Mouse (Mus musculus): ENCODE data around the gene Elovl5. TPM values are rescaled to one million over a fixed set of nuclear protein-coding genes. Genes with fewer than 3 reads are reported as not detected.

Gene Elovl5
- polyA plus RNA-seq, 1 experiment, result 45.1 TPM

DNA sequence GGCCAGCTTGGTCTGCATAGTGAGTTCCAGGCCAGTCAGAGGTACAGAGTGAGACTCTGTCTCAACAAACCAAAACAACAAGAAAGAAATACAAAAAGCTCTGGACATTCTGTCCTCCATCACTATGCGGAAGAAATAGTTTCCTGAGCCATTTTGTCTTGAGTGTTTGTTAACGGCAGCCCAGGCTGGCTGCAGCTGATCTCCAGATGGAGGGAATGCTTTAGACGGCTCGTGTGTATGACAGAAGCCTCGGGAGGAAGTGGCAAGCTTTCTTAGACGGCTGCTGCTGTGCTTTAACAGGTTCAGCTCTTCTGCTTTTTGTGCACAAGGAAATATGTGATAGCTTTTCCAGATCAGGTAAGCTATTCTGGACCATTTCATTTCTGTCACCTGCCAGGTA, 23.9 kb downstream of the Elovl5 start:
- H3K4me3 ChIP-seq, result no peak overlapping the region
- no peaks in the 10 kb centered on the region for H3K27me3 ChIP-seq (ENCODE audit: control insufficient read depth, insufficient read depth, insufficient read length)
- H3K79me2 ChIP-seq (ENCODE audit: control insufficient read depth, insufficient read depth), result peaks cover 61% of the 10 kb centered on the region
- TF ChIP-seq TCF12 (IDR thresholded peaks at IDR 0.05; ENCODE audit: insufficient read depth, poor library complexity, severe bottlenecking) (no peak), MAX (IDR thresholded peaks at IDR 0.05; ENCODE audit: low read depth) (no peak), SRF (IDR thresholded peaks at IDR 0.05; ENCODE audit: control insufficient read depth, insufficient read length, low read depth) (no peak), TCF3 (IDR thresholded peaks at IDR 0.05; ENCODE audit: insufficient read length, low read depth) (no peak), REST (IDR thresholded peaks at IDR 0.05; ENCODE audit: insufficient read depth, insufficient read length) (no peak)
- H3ac ChIP-seq (ENCODE audit: control insufficient read depth, insufficient read length), result no peak overlapping the region
- H3K4me2 ChIP-seq (ENCODE audit: low read depth), result no peak overlapping the region
- H3K36me3 ChIP-seq (ENCODE audit: control insufficient read depth, insufficient read depth), result no peaks in the 10 kb centered on the region

DNA sequence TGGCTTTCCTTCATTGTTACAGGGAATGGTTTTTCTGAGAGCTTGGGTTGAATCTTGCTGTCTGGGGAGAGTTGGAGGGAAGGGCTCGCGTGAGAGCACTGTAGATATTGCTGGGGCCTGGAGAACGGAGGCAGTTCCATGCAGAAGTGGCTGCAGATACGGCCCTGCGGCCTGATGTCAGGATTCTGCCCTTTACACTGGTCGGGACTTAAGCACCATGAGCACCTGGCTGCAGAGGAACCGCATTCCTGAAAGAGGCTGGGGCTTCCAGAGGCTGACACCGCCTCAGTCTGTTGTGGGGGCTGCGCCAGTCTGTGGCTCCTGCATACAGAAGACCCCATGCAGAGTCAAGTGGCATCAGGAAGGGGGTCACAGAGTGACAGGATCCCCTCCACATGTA, 24.7 kb downstream of the Elovl5 start:
- Histone ChIP-seq H3ac (ENCODE audit: control insufficient read depth, insufficient read length) (no peak overlapping the region), H3K79me2 (ENCODE audit: control insufficient read depth, insufficient read depth) (peaks cover 64% of the 10 kb centered on the region), H3K27me3 (ENCODE audit: control insufficient read depth, insufficient read depth, insufficient read length) (no peaks in the 10 kb centered on the region), H3K36me3 (ENCODE audit: control insufficient read depth, insufficient read depth) (no peaks in the 10 kb centered on the region), H3K4me3 (no peak overlapping the region), H3K4me2 (ENCODE audit: low read depth) (no peak overlapping the region)
- TF ChIP-seq TCF12 (IDR thresholded peaks at IDR 0.05; ENCODE audit: insufficient read depth, poor library complexity, severe bottlenecking) (no peak), SRF (IDR thresholded peaks at IDR 0.05; ENCODE audit: control insufficient read depth, insufficient read length, low read depth) (no peak), MYOG (IDR thresholded peaks at IDR 0.05; ENCODE audit: control insufficient read depth in 1 of 3, insufficient read depth in 1 of 3, insufficient read length in 2 of 3, low read depth in 2 of 3) (no peak), MYOD1 (IDR thresholded peaks at IDR 0.05; ENCODE audit: control insufficient read depth in 1 of 3, insufficient read length in 2 of 3, low read depth in 2 of 3) (no peak)

DNA sequence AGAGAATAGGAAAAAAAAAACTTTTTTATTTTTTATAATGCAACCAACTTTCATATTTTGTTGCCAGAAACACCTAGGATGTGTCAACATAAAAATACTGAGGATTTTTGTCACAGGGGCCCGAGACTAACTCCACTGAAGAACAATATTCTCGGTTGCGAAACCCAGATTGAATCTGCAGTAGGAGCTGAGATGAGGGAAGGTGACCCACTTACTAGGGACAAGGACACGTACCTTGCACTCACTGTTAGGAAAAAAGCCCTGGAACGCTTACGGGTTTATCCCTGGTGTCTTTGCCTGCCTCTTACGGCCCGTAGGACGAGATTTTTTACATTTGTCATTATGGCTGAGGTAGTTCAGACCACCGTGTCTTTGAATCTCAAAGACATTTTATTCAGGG, 25.2 kb downstream of the Elovl5 start:
- Histone ChIP-seq H3K4me2 (ENCODE audit: low read depth) (no peak overlapping the region), H3K79me2 (ENCODE audit: control insufficient read depth, insufficient read depth) (peaks cover 70% of the 10 kb centered on the region), H3K4me3 (no peak overlapping the region), H3K36me3 (ENCODE audit: control insufficient read depth, insufficient read depth) (no peaks in the 10 kb centered on the region), H3ac (ENCODE audit: control insufficient read depth, insufficient read length) (no peak overlapping the region), H3K27me3 (ENCODE audit: control insufficient read depth, insufficient read depth, insufficient read length) (no peaks in the 10 kb centered on the region)
- no peak for TF ChIP-seq USF1 (IDR thresholded peaks at IDR 0.05; ENCODE audit: low read depth)
- no peak for TF ChIP-seq MYOD1 (IDR thresholded peaks at IDR 0.05; ENCODE audit: control insufficient read depth in 1 of 3, insufficient read length in 2 of 3, low read depth in 2 of 3)
- no peak for TF ChIP-seq E2F4 (IDR thresholded peaks at IDR 0.05; ENCODE audit: insufficient read depth)

DNA sequence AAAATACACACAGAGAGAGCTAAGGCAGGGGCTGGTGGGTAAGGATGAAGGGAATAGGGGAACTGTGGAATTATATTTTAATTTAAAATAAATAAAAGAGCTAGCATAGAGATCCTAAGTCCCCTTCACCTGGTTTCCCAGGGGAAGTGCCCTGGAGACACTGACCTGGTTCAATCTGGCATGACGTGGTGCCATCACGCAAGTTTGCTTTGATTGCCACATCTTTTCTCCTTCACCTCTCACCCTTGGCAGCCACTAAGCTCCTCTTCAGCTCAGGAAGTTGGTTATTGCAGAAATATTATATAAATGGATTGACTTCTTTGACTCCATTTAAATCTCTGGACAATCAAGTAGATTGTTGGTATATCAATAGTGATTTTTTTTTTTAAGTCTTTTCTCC, 26.2 kb downstream of the Elovl5 start:
- Histone ChIP-seq H3K79me2 (ENCODE audit: control insufficient read depth, insufficient read depth) (peaks cover 73% of the 10 kb centered on the region), H3ac (ENCODE audit: control insufficient read depth, insufficient read length) (no peak overlapping the region), H3K27me3 (ENCODE audit: control insufficient read depth, insufficient read depth, insufficient read length) (no peaks in the 10 kb centered on the region), H3K4me2 (ENCODE audit: low read depth) (no peak overlapping the region), H3K36me3 (ENCODE audit: control insufficient read depth, insufficient read depth) (no peaks in the 10 kb centered on the region), H3K4me3 (no peak overlapping the region)
- no peak for TF ChIP-seq POLR2AphosphoS2 (IDR thresholded peaks at IDR 0.05; ENCODE audit: insufficient read length, low read depth)
- TF ChIP-seq REST (IDR thresholded peaks at IDR 0.05; ENCODE audit: insufficient read depth, insufficient read length), result no peak
- TF ChIP-seq TCF3 (IDR thresholded peaks at IDR 0.05; ENCODE audit: insufficient read length, low read depth), result no peak
- no peak for TF ChIP-seq E2F4 (IDR thresholded peaks at IDR 0.05; ENCODE audit: insufficient read depth)
- TF ChIP-seq MYOD1 (IDR thresholded peaks at IDR 0.05; ENCODE audit: control insufficient read depth in 1 of 3, insufficient read length in 2 of 3, low read depth in 2 of 3), result no peak
- TF ChIP-seq MYOG (IDR thresholded peaks at IDR 0.05; ENCODE audit: control insufficient read depth in 1 of 3, insufficient read depth in 1 of 3, insufficient read length in 2 of 3, low read depth in 2 of 3), result no peak
- TF ChIP-seq POLR2A (IDR thresholded peaks at IDR 0.05; ENCODE audit: insufficient read length, low read depth), result no peak
- TF ChIP-seq TCF12 (IDR thresholded peaks at IDR 0.05; ENCODE audit: insufficient read depth, poor library complexity, severe bottlenecking), result no peak
- TF ChIP-seq USF1 (IDR thresholded peaks at IDR 0.05; ENCODE audit: low read depth), result no peak
- TF ChIP-seq SRF (IDR thresholded peaks at IDR 0.05; ENCODE audit: control insufficient read depth, insufficient read length, low read depth), result no peak
- no peak for TF ChIP-seq MAX (IDR thresholded peaks at IDR 0.05; ENCODE audit: low read depth)

DNA sequence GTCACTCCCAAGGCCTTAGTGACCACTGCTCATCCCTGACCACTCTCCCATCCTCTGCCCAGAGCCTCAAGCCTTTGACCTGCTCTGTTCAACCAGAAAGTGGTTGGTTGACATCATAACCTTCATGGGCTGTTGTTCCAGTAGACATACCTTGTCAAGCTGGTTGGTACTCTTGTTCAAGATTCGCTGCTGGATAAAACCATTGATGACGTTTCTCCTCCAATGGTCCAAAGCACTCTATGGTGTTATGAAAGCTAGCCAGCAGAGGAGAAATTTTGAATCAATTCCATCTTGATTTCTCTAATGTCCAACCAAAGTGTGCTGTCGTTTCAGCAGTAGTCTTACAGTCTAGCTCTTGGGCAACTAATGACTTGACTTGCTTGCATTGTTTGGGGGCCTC, 27.0 kb downstream of the Elovl5 start:
- H3ac ChIP-seq (ENCODE audit: control insufficient read depth, insufficient read length), result no peak overlapping the region
- H3K4me2 ChIP-seq (ENCODE audit: low read depth), result no peak overlapping the region
- H3K36me3 ChIP-seq (ENCODE audit: control insufficient read depth, insufficient read depth), result no peaks in the 10 kb centered on the region
- H3K4me3 ChIP-seq, result no peak overlapping the region
- H3K27me3 ChIP-seq (ENCODE audit: control insufficient read depth, insufficient read depth, insufficient read length), result no peaks in the 10 kb centered on the region
- H3K79me2 ChIP-seq (ENCODE audit: control insufficient read depth, insufficient read depth), result peaks cover 74% of the 10 kb centered on the region
- TF ChIP-seq SRF (IDR thresholded peaks at IDR 0.05; ENCODE audit: control insufficient read depth, insufficient read length, low read depth) (no peak), CEBPB (IDR thresholded peaks at IDR 0.05; ENCODE audit: insufficient read depth, poor library complexity, severe bottlenecking) (no peak), TCF3 (IDR thresholded peaks at IDR 0.05; ENCODE audit: insufficient read length, low read depth) (no peak), TCF12 (IDR thresholded peaks at IDR 0.05; ENCODE audit: insufficient read depth, poor library complexity, severe bottlenecking) (no peak), POLR2AphosphoS2 (IDR thresholded peaks at IDR 0.05; ENCODE audit: insufficient read length, low read depth) (no peak), MYOD1 (IDR thresholded peaks at IDR 0.05; ENCODE audit: control insufficient read depth in 1 of 3, insufficient read length in 2 of 3, low read depth in 2 of 3) (no peak), MAX (IDR thresholded peaks at IDR 0.05; ENCODE audit: low read depth) (no peak), E2F4 (IDR thresholded peaks at IDR 0.05; ENCODE audit: insufficient read depth) (no peak), POLR2A (IDR thresholded peaks at IDR 0.05; ENCODE audit: insufficient read length, low read depth) (no peak), REST (IDR thresholded peaks at IDR 0.05; ENCODE audit: insufficient read depth, insufficient read length) (no peak), USF1 (IDR thresholded peaks at IDR 0.05; ENCODE audit: low read depth) (no peak), MYOG (IDR thresholded peaks at IDR 0.05; ENCODE audit: control insufficient read depth in 1 of 3, insufficient read depth in 1 of 3, insufficient read length in 2 of 3, low read depth in 2 of 3) (no peak)

All from myocyte (in vitro differentiated cells).